Mouse (Mus musculus) large intestine, adult 2 months (tissue): Measurements from ENCODE around the gene Pik3c2b. TPM values are rescaled to one million over a fixed set of nuclear protein-coding genes. Genes with fewer than 3 reads are reported as not detected.

ENCODE experiments used
- DNase-seq: peaks from one replicate; pipeline ENCODE4 v3.0.0-alpha.2; 2012; ENCODE audit warnings: low read depth, low spot score
- WGBS: fragments of 180-500 bp; shearing (Covaris S2); methylation state at CpG from one replicate; pipeline ENCODE4 v1.1.7; 2018; 5-methylcytosine and 5-hydroxymethylcytosine counted together
- polyA plus RNA-seq: library from polyadenylated mRNA; depleted of rRNA; stranded (reverse); fragments of >200 nt; gene quantifications from 2 replicates; pipeline ENCODE4 v1.2.3, GENCODE M21; 2012

Gene Pik3c2b
- polyA plus RNA-seq, 1 experiment, result 20.3 TPM

DNA sequence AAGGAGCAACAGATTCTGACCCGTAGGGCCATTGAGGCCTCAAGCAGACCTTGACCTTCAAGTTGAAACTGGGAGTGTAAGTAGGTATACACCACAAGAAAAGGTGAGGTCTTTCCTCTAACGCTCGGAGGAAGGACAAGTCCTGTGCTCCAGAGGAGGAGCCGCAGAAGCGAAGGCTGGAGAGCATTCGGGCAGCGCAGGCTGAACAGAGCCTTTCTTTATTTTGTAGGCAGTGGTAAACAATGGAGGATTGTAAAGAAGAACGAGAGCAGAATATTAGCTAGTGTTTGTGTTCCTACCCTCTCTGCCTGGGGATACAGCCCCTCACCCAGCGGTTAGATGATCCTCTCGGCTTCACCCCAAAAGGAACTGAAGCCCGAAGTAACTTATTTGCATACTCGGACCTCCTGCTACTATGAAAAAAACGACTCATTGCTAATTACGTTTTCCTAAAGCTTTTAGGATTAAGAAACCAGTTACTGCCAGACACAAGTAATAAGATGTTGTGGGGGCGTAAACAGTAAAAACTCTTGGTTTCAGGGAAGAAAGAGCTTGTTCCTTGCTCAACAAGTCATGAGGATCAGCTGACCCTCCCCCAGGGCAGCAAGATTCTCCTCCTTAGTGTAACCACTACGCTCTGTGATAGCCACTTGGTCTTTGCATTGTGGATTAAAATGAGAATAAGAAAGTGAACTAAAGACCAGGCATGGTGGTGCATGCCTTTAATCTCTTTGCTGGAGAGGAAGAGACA is 84.2 kb downstream of the Pik3c2b start:
- WGBS, result 37% methylated on average over 16 of the region's 16 CpGs
- peak; percentile 71 for DNase-seq

DNA sequence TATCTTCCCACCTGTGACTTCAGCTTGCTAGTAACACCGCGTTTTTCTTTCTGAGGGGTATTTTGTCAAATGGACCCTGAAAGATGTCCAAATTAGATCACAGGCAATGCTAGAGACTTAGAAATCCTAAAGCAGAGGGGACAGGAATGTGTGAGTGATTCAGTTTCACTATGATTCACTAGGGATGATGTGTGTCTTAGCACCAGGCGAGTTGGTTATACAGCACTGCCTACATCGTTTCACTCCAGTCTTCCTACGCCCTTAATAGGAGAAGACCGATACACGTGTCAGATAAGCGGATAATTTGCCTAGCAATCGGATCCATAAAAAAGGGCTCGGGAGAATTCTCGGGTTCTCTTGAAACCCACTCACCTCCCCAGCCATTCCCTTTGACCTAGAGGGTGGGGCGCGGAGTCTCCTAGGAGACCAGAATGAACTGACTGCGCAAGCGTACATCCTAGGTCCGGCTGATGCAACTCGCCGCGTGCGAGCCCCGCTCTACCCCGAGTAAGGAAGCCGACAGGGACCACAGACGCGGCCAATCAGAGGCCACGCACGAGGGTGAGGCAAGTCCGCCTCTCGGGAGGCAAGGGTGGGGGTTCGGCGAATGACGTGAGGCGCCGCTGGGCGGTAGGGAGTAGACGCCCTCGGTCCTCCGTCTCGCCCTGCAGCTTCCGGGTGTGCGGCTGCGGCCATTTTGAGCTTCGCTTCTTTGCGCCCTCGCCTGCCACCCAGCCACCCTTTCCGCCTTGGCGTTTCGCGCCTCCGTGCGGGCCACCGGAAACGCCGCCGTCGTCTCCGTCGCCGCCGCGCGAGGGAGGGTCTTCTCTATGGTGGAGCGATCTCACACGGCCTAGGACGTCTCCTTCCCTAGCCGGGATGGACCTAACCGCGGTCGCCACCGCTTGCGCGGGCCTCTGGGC is 85.4 kb downstream of the Pik3c2b start, which contains the start of gene Ppp1r15b:
Gene Ppp1r15b (plus strand): TSS at position 506 of the 923 bp plus-strand sequence.
- peak; percentile 99 for DNase-seq
- under 1% methylated on average over 72 of the region's 72 CpGs for WGBS

DNA sequence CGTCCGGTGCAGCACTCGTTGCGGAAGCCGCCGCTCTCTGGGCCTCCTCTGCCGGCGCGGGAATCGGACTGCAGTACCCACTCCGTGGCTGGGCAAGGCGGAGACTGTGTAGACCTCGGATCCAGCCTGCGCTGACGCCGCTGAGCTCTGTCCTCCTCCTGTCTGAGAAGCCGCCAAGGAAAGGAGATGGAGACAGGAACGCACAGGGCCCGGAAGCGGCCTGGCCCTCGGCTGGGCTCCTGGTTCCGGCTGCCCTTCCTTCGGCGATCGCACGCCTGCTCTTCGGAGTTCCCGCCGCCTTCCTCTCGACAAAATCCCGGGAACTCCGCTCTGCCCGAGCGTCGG is 86.1 kb downstream of the Pik3c2b start:
- under 1% methylated on average over 35 of the region's 35 CpGs for WGBS
- no peak for DNase-seq

DNA sequence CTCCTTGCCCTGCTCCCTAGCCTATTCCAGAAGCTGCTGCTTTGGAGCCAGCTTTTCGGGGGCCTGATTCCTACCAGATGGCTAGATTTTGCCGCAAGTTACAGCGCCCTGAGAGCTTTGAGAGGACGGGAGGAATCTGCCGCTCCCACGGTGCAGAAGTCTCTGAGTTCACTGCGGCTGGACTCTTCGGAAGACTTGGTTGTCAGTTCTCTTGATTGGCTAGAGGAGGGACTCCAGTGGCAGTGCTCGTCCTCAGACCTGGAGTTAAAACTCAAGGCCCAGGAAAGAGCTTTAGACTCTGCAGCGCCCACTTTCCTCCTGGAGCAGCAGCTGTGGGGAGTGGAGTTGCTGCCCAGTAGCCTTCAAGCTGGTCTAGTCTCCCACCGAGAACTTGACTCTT is 86.5 kb downstream of the Pik3c2b start:
- no peak for DNase-seq

DNA sequence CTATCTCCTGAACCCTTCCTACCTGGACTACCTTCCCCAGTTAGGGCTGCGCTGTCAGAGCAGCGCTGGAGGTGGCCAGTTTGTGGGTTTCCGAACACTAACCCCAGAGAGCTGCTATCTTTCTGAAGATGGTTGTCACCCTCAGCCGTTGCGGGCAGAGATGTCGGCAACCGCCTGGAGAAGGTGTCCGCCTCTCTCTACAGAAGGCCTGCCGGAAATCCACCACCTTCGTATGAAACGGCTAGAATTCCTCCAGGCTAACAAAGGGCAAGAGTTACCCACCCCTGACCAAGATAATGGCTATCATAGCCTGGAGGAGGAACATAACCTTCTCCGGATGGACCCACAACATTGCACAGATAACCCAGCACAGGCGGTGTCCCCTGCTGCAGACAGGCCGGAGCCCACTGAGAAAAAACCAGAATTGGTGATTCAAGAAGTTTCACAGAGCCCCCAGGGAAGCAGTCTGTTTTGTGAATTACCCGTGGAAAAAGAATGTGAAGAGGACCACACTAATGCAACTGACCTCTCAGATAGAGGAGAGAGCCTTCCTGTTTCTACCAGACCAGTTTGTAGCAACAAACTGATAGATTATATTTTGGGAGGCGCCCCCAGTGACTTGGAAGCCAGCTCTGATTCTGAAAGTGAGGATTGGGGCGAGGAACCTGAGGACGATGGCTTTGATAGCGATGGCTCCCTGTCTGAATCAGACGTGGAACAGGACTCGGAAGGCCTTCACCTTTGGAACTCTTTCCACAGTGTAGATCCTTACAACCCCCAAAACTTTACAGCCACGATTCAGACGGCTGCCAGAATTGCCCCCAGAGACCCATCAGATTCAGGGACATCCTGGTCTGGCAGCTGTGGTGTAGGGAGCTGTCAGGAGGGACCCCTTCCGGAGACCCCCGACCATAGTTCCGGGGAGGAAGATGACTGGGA is 87.2 kb downstream of the Pik3c2b start:
- no peak for DNase-seq
- WGBS, result 1% methylated on average over 26 of the region's 26 CpGs

More for the DNA sequence above, 86.5 kb downstream of the Pik3c2b start:
- WGBS, result 1% methylated on average over 11 of the region's 11 CpGs

DNA sequence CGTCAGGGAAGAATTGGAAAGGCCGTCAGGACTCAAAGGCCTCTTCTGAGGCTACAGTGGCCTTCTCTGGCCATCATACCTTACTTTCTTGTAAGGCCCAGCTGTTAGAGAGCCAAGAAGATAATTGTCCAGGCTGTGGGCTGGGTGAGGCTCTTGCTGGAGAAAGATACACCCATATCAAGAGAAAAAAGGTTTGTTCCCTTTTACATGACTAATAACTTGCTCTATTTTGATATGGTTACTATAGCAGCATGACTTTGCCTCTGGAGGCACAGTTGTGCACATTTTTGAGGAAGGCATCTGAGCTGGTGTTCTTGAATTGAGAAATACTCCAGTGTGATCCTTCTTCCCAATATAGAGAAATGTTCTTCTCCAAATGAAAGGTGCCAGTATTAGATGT is 88.0 kb downstream of the Pik3c2b start:
- 0% methylated on average over 2 of the region's 2 CpGs for WGBS
- no peak for DNase-seq

DNA sequence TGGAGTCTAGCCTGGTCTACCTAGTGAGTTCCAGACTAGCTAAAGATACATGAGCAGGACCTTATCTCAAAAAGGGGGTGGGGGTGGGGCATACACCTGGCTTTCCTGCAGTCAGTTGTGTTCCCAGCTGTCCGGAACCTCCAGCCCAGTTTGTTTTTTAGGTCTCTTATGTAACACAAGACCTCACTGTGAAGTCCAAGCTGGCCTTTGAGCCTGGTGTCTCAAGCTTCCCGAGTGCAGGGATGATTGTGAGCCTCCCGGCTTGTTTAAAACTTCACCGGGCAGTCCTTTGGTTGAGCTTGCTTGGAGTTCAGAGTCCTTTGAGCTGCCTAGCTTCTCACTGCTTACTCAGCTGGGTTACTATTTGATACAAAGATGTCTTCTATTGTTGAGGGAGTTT is 88.6 kb downstream of the Pik3c2b start:
- no peak for DNase-seq
- WGBS, result 0% methylated on average over 4 of the region's 4 CpGs

DNA sequence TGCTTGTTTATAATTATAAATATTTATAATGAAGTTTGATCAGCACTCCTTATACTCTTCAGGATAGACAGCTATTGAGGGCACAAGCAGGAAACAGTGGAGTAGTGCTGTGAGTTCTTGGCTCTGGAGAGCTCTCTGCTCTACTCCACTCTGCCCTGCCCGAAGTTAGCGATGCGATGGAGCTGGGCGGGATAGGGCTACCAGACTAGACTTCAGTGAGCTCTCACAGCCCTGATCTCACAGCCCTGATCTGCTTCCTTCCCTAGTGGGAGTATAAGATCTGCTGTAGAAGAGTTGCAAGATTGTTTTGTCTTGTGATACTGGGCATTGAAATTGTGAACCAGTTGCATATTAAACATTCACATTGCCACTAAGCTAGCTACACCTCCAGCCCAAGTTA is 89.4 kb downstream of the Pik3c2b start:
- no peak for DNase-seq
- under 1% methylated on average over 4 of the region's 4 CpGs for WGBS

DNA sequence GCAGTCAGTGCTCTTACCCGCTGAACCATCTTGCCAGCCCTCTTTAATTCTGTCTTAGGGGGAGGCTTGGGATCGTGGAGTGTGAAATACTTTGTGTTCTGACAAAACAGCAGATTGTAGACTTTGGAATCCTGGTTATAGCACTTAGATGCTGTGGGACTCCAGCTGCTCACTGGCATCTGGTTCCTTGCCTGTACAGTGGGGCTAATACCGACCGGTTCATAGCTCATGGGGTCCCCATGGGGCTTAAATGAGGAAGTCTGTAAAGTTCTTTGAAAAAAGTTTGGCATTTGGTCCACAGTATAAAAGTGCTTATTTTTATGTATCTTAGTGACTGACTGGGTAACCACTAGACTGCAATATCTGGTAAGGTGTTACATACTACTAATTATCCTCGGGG is 90.3 kb downstream of the Pik3c2b start:
- WGBS, result 10% methylated on average over 5 of the region's 5 CpGs
- DNase-seq, result no peak

DNA sequence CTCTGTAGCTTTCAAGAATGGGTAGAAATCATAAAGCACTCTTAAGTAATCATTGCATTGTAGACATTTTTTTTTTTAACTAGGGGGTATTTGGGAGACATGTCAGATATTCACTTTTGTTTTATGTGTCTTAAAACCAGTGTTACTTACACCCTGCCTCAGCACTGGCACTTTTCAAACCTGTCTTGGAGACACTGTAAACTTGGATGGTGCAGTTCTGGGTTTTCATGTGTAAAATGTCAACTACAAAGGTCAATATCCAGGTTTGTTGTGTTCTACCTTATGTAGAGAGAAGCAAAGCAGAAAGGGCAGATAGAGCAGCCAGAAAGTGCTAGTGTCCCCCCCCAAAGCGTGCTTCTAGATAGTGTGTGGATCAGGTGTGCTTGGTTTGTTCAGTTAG is 92.9 kb downstream of the Pik3c2b start:
- DNase-seq, result no peak
- 95% methylated on average over 1 of the region's 1 CpGs for WGBS

DNA sequence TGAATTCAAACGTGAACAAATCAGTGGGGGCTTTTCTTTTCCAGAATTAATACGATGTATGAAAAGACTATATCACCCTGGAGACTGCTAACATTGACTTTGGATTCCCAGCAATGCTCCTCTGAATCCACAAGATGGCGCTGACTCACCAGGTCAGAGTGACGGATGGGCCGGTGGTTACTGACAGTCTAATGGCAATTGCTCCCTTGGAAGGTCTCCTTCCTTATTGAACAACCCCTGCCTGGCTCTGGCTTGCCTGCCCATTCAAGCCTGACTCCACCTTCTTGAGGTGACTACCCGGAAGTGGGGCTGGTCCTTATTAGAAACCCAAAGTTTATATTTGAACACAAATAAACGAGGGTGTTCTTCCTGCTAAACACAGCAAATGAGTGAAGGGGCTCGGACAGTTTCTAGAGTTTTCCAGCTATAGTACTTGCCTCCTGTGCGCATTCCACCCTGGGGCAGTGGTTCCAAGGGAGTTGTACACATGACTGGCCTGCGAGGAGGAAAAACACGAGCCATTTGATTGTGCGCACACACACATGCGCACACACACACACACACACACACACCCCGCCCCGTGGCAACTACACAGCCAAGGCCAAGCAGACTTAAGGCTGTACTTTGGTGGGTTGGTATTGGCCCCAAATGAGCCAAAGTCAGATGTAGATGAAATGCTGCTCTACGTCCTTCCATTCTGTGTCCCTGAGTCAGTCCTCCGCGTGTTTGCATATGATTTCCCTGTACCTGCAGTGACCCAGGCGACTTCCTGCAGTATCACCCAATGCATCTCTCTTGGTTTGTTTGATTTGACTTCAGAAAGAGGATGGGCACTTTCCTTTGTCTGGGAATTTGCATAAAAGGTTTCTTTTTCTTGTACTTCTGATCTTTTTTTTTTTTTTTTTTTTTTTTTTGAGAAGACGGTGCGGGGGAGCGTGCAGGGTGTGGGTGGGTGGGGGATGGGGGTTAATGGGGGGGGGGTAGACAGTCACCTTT is 100.8 kb downstream of the Pik3c2b start:
- WGBS, result 29% methylated on average over 22 of the region's 22 CpGs
- peak; percentile 72 for DNase-seq

DNA sequence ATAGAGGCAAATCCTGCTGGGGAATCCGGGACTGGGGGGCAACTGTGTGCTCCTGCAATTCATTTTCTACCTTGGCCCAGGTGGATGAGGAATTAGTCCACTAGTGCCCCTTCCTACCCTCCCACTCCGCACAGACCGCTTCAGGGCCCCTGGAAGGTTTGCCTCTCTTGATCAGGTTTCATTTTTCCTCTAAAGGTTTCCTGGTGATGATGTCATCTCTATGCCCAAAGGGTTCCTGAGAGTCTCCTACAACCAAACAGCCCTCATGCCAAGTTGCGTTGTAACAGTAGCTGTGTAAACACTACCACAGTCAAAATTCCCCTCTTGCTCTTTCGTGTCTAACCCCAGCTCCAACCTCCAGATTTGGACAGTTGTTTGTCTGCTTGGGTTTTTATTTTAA is 101.9 kb downstream of the Pik3c2b start:
- DNase-seq, result no peak
- 47% methylated on average over 5 of the region's 5 CpGs for WGBS

DNA sequence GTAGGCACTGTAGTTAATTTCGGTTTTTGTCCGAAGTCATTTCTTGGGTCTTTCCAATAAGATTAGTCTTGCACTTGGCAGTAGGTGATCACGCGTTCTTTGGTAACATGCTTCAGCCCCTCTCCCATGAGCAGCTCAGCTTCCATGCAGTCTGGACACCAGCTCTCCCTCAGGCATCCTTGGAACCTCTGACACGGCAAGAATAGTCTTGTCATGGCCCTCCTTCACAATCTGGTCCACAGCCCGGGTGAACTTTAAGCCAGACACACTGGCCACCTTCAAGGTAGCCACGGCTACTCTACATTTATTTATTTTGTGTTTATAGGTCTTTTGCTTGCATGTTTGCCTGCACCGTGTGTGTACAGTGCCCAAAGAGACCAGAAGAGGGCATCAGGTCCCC is 102.7 kb downstream of the Pik3c2b start:
- WGBS, result 93% methylated on average over 8 of the region's 8 CpGs
- no peak for DNase-seq

DNA sequence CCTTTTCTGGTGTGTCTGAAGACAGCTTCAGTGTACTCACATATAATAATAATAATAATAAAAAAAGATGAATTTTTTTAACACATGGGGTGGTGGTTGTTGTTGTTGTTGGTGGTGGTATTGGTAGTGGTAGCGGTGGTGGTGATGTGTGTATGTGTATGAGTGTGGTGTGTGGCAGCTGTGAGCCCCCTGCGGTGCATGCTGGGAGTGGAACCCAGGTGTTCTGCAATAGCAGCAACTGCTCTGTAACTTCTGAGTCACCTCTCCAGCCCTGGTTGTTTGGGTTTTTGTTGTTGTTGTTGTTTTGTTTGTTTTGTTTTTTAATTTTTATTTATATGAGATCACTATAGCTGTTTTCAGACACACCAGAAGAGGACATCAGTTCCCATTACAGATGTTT is 105.1 kb downstream of the Pik3c2b start:
- DNase-seq, result no peak
- WGBS, result 86% methylated on average over 2 of the region's 2 CpGs

DNA sequence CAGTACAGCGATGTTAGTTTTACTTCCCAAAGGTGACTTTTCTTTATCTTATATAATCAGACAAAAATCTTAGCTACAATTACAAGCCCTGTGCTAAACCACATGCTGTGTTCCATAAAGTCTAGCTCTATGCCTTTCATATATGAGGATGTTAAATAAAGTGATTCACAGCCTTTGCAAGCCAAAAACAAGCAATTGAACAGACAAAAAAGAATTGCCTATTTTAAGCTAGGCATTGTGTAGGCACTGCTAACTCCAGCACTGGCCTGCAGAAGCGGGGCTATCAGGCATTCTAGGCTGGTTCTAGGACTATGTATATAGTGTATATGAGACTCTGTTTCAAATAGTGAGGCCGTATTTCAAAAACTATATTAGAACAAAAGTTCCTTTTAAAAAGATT is 106.7 kb downstream of the Pik3c2b start:
- WGBS, result 81% methylated on average over 3 of the region's 3 CpGs
- no peak for DNase-seq

DNA sequence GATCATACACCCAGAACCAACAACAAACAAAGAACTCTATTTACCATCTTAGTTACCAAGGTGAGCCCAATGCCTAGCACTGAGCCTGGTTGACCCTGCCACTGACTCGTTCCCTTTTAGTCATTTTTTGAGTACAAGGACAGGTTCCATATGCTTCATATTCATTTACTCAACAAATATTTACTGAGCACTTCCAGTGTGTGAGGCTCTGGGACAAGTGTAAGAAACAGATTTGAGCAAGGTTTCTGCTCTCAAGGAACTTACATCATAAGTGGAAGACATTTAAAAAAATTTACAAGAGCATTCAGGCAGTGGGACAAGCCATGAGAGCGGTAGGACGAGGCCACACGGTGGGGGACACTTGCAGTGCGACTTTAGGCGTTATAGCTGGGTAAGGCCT is 109.8 kb downstream of the Pik3c2b start:
- no peak for DNase-seq
- WGBS, result 76% methylated on average over 6 of the region's 6 CpGs
